Mouse (Mus musculus) c-Kit-positive CD71-negative TER-119-negative erythroid progenitor cells, embryonic 14.5 days (primary cell): ENCODE measurements at regions not wholly inside any gene's neighbourhood (a gene's known extent, or its start where the extent isn't known, plus 50 kb on each side); places are given as distances from the start of the nearest gene placed in this dataset.

ENCODE experiments used
- DNase-seq: peaks from one replicate; pipeline ENCODE4 v3.0.0-alpha.2; 2013; ENCODE audit warnings: low read depth

- DNase-seq = no peak
These were observed 104.2 kb downstream of the E030025P04Rik start for GRCm38 (mm10) chr11:109039792-109040518.

- DNase-seq = no peak
These were observed 104.9 kb downstream of the E030025P04Rik start for GRCm38 (mm10) chr11:109039060-109039791.

DNA sequence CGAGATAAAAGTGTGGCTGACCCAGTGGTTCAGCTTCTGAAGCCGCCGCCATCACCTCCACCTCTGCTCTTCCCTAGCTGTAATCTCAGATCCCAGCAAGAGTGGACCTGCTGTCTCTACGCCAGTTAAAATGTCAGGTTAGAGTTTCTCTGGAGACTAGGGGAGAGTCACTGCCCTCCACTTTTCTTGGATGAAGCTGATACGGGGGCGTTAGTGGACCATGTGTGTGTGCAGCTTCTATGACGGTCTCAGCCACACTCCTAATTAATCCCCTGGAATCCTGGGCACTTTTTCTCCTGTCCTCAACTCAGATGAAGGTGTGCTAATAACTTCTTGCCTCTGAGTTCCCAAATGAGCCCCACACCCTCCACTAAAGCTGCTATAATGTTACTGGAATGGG is 106.0 kb downstream of the E030025P04Rik start:
- DNase-seq = no peak

DNA sequence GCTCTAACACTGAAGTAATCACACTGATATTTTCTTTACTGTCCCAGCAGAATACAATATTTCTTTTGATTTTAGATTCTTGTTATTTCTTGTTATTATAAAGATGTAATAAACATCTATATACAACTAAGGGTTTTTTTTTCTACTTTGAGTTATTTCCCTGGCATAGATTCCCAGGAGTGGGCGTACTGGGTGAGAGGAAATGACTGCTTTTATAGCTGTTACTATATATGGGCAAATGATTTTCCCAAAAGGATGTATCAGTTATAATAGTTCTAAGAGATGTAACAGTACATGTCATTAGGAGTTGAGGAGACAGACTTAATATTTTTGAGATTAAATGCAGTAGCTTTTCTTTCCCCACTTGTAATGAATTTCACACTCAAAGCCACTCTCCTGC is 109.6 kb downstream of the E030025P04Rik start:
- DNase-seq = no peak

DNA sequence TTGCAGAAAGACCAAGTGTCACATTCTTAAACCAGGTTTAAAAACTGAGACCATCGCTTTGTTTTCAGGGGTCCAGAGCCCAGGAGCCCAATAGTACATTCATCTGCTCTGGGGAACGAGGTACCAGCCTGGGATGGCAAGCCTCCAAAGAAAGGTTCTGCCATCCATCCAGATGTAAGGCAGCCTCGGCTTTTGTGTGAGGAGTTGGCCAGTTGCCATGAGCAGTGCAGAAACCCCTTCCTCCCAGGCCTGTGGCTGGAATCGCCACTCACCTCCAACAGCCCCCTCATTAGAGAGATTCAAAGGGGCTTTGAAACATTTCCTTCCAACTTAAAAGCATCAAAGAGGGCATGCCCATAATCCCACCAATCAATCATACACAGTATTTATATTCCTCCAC is 110.1 kb downstream of the E030025P04Rik start:
- no peak for DNase-seq

DNA sequence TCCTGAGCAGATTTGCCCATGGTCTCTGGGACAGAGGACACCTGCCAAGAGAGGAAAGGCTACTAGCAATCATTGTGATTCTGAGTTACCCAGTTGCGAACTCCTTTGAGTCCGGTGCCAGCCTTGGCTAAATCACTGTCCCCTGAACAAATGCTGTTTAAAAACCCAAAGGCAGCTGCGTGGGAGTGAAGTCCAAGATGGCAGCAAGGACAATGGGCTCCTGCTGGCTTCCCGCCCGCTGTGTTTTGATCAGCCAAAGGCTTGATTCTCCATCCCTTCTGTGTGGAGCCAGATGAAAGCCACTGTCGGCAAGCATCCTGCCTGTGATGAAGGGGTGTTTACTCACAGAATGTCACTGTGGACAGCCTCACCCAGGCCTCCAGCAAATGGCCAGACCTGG is 111.4 kb downstream of the E030025P04Rik start:
- DNase-seq = no peak

GRCm38 (mm10) chr11:109030486-109030885 is 110.3 kb downstream of the Axin2 start:
- DNase-seq = peak; percentile 4

DNA sequence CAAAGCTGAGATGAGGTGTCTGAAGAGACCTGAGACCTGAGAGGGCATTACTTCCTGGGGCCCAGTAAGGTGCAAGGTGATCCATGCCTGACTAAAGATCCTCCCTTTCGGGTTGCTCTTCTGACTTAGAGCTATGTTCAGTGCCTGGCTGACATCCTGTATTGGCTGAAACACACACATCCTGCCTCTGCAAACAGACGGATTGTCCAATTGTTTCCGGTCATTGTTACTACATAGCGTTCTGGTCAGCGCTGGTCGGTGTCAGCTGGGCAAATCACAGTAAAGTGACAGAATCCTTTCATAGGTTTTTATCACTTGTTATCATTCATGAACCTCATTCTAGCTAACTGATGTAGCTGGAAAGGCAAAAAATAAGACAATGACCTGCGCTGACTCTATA is 109.7 kb downstream of the Axin2 start:
- DNase-seq = no peak

- no peak for DNase-seq
These were observed 94.7 kb downstream of the Axin2 start for GRCm38 (mm10) chr11:109014806-109015205.

GRCm38 (mm10) chr11:109011161-109011560 is 91.0 kb downstream of the Axin2 start:
- DNase-seq = no peak

DNA sequence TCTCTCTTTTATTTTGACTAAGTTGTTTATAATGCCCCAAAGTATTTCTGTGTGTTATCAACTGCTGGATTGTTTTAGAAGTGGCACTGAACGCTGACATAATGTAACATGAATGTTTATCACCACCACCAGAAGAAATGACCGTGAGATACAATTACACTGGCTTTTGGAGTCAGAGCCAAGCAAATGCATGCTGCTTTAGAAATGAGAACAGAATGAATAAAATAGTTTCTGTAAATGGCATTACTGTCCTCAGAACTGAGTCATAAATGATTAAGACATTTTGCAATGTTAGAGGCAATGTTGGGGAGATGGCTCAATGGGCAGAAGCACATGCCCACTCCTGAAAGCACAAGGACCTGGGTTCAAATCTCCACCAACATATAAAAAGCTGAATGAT is 88.7 kb downstream of the Axin2 start:
- no peak for DNase-seq

- DNase-seq = no peak
These were observed 85.5 kb downstream of the Axin2 start for GRCm38 (mm10) chr11:109005681-109006080.
